Mouse (Mus musculus): ENCODE results near the gene Syt14. TPM values are rescaled to one million over a fixed set of nuclear protein-coding genes. Genes with fewer than 3 reads are reported as not detected.
A peak's percentile ranks its signal among the peaks of the same experiment; 100 is the strongest.

Syt14 gene
- total RNA-seq, 2 experiments from 2014 or later = 0.05 to 0.15 TPM

DNA sequence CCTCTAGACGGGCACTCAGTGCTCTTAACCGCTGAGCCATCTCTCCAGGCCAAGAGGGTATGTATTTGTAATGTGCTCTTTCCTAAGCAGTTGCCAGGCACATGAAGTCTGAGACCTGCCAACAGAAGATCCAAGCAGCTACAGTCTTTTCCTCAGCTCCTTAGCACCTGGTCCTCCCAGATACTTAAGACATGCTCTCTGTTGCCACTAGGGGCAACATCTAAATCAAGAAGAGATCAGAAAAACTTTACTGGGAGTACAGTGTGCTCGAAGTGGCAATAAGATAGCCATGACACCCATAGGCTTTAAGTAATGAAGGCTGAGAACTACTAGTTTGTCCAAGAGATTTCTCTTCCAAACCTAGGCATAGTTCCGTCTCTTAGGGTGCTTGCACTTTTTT is 155.4 kb downstream of the Syt14 start:
- intact Hi-C loops (cut with DNase I) = no loop called here
- DNase-seq = no peak

DNA sequence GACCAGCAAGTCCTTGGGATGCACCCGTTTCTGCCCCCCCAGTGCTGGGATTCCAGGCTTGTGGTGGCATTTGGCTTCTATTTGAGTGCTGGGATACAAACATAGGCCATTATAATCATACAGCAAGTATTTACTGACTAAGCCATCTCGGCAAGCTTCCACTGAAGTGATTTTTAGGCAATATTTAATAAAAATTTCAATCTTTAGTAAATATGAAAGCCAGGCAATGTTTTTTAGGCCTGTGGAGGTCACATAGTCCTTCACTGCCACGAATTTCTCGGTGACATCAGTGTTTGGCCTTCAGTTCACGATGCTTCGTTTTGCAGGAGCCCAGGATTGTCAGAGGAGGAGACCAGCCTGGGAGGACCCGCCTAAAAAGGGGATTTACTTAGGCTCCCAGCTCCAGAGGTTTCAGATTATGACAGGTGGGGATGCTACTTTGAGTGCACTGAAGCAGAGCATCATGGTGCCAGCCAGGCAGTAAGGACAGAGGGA is 156.4 kb downstream of the Syt14 start:
- DNase-seq = no peak
- intact Hi-C loops (cut with DNase I) = no loop called here

DNA sequence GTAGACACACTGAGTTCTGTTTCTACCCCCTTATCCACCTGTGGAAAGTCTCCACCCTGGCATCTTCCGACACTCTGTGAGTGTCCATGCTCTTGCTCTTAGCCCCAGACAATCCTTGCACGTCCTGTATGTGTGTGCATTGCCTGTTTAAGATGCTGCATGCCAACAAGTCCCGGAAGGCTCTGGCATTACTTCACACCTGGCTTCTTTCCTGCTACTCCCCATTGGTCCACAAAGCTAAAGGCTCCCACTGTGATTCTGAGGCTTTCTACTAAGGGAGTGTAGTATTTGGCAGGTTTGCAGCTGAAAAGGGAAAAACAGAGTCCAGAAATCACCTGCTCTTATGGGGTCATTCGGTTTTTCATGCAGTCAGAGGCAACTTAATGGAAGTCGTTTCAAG is 162.7 kb downstream of the Syt14 start:
- no peak for DNase-seq
- intact Hi-C loops (cut with DNase I) = no loop called here

DNA sequence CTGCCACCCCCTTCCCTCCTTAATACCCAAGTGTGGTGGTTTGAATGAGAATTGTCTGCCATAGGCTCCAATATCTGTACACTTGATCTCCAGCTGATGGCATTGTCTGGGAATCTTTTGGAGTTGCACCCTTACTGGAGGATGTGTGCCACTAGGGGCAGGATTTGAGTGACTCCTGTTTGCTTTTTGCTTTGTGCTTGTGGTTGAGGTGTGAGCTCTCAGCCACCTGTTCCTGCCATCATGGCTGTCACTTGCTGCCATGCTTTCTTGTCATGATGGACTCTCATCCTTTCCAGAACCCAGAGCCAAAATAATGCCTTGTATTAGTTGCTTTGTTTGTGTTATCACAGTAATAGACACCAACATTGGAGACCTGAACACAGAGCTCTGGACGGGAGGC is 165.8 kb downstream of the Syt14 start:
- no peak for DNase-seq
- intact Hi-C loops (cut with DNase I) = no loop called here

DNA sequence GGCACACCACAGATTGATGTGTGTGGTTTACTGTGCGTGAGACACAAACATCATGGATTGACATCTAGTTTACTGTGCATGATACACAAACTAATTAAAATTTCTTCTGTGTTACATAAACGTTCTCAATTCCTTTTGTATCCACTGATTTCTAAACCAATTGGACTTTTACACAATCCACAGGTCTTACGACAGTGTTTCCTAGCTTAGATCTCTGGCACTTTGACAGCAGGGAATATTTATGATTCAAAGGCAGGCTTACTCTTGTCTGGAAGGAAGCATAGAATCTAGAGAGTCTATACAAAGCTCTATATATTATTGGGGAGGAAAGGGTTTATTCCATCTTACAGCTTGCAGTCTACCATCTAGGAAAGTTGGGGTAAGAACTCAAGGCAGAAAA is 171.1 kb downstream of the Syt14 start:
- intact Hi-C loops (cut with DNase I) = no loop called here

DNA sequence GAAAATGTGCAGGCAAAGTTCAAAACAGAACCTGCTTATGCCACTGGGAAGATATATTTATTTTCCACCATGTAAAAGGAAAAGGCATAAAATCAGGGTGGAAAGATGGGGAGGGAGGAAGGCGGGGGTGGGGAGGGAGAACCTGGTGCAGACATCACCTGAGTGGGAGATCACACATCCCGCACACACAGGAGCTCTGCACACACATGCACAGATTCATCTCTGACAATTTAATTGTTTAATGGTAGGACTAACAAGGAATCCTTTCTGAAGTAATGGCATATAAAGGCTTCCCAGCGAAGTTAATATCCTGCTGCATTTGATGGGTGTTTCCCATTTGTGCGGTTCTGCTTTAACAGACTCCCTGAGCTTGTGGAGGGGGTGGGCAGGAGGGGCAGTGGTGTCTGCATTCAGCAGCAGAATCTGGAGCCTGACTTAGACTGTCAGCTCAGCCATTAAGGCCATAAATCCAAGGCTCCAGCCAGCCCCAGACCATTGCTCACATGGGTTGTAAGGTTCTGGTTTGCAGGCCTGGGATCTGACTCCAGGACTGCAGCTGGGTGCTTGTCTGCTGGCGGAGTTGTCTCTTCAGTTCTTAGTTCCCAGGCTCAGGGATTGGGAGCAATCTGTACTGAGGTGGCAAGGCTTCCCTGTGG is 174.1 kb downstream of the Syt14 start:
- intact Hi-C loops (cut with DNase I) = no loop called here
- no peak for DNase-seq

More for the DNA sequence above, 171.1 kb downstream of the Syt14 start:
- no peak for DNase-seq

DNA sequence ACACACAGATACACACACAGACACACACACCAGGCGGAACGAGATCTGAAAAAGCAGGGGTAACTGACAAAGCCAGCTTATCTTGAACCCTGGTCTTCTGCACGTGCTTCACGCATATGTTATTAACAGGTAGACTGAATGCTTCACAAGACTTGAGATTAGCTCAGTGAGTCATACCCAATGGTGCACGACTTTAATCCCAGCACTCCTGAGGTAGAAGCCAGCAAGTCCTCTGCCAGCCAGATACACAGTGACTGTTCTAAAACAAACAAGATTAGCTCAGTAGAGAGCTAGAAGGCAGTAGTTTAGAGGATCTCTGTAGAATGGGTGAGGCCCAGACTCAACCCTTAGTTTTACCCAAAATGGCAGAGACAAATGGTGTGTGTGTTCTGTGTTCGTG is 175.3 kb downstream of the Syt14 start:
- intact Hi-C loops (cut with DNase I) = no loop called here
- DNase-seq = no peak

DNA sequence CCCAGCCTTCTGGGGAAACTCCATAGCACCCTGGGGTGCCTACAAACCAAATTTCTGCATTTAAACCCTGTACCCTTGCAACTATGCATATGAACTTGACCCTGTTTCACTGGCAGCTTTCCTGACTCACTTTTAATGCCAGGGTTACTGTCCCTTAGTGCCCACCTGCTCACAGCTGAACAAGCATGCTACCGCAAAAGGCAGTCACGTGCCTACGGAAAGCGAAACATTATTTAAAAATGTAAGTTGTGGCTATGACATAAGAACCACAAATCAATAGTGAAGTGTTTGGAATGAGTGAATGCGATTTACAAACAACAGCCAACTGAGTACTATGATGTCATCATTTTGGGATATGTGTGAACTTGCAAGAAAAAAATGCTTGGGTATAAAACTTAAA is 178.0 kb downstream of the Syt14 start:
- no peak for DNase-seq
- intact Hi-C loops (cut with DNase I) = no loop called here

DNA sequence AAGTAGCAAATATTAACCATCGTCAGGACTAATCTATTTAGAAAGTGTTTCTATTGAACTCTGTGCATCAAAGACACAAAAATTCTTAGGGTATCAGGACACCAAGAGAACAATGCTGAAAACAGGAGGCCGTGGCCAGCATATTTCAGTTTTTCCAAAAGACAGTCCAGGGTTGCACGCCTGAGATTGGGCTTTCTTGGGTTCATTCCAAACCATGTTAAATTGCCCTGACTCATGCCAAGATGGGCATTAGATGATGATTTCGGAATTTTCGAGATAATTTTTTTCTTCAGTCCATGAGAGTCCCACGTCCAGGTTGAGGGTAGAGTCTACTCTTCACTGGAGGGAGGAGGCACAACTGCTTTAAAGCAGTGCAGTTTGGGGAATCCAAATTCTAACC is 178.6 kb downstream of the Syt14 start:
- intact Hi-C loops (cut with DNase I) = no loop called here

DNA sequence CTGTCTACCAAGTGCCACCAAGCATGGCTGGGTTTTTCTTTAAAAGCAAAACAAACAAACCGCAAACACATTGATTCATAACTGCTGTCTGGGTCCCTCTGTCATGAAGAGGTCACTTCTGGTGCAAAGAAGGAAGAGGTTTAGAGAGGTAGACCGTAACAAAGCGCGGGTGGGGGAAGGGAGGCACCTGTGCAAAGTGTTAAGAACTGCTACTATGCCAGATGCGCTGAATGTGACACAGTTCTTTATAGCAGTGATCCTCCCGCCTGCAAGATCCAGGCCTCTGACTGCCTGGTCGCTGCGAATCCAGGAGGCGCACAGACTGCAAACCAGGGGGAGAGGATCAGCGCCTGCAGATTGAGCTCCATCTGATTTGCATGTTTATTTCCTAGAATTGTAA is 179.2 kb downstream of the Syt14 start:
- DNase-seq = no peak
- intact Hi-C loops (cut with DNase I) = no loop called here

More for the DNA sequence above, 178.6 kb downstream of the Syt14 start:
- no peak for DNase-seq

DNA sequence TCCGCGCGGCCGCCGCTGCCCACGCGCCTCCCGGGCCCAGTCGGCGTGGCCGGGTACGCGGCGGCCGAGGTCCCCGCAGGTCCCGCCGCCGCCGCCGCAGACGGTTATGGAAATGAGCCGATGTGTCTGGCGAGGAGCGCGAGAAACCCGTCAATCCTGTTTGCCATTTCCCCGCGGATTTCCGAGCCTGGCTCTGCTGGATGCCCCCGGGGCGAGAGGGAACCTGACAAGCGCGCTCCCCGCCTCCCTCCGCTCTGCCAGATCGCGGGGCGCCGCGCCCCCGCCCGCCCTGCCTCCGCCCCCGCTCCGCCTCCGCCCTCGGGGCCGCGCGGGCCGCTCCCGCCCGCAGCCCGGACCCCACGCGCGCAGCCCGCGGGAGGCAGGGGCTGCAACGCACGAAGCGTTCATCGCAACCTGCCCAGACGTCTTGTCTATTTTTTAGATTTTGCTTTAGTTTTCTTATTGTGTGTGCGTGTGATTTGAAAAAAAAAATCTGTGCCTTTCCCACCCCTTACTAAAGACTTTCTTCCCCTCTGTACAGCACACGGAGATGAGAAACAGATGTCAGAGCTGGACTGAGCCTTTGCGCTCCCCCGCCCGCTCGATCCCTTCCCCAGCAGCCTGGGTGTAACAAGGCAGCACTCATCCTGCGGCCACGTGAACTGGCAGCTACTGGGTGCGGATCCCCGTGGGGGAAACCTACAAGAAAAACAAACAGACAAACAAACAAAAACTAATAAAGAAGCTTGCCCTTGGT is 179.9 kb downstream of the Syt14 start, which contains the start of gene Sertad4:
Gene Sertad4 (minus strand): TSS at position 283 of the 757 bp plus-strand sequence.
- peak; percentile 47 to 61 for DNase-seq
- intact Hi-C loops (cut with DNase I) = loop anchor here (2.0 kb wide), 1 partner anchor 49 kb away; no protein-coding TSS in a partner anchor

DNA sequence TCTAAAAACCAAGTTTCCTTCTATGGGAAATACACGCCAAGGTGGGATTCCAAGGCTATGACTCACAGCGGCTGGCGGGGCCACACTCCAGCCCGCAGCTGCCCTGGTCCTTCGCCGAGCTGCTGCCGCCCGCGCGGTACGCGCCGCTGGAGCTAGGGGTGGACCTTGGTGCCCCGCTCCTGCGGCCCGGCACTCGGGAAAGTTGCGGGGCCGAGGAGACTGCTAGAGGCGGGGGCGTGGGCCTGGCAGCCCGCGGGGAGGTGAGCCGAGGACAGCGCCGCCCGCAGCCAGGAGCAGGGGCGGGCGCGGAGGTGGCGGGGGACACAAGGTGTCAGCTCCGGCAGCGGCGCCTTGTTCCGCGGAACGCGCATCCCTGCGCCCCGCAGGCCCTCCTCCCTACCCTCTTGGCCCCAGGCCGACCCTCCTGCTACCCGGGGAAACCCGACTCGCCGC is 180.7 kb downstream of the Syt14 start:
- intact Hi-C loops (cut with DNase I) = loop anchor here (2.0 kb wide), 1 partner anchor 48 kb away; no protein-coding TSS in a partner anchor
- DNase-seq = peak; percentile 43 to 57

DNA sequence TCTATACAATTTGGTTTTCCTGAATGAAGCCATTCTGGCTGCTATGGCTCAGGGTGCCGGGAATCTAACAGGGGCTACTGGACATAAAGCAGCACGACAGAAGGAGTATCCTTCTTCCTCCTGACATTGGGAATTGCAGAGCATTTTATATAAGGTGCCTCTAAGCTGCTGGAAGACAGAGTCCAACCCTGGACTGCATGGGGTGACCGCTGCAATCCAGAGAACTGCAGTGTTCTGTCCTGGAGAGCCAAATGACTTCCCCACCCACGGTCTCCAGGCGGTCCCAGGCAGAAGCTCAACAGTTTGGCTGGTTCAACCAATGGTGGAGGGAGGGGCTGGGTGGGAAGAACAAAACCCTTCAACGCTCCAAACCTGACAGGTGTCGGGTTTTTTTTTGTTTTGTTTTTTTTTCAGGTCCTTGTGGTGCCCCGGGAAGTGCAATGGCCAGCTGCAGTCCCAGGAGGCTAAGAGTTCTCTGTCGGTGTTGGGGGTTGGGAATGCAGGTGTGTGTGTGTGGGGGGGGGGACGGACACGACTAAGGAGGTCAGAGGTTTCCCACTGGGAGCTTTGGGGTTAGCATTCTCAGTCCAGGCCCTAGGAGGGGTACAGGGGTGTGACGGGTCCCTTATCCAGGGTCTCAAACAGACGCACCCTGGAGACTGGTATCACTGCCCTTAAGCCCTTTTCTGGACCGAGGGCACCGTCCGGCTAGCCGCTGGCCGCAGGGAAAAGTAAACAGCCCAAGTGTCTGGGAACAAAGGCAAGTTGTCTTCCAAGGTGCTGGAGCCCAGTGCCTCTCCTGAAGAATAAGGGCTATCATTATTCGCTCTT is 181.4 kb downstream of the Syt14 start:
- intact Hi-C loops (cut with DNase I) = loop anchor here (2.0 kb wide), 1 partner anchor 47 kb away; no protein-coding TSS in a partner anchor
- no peak for DNase-seq

DNA sequence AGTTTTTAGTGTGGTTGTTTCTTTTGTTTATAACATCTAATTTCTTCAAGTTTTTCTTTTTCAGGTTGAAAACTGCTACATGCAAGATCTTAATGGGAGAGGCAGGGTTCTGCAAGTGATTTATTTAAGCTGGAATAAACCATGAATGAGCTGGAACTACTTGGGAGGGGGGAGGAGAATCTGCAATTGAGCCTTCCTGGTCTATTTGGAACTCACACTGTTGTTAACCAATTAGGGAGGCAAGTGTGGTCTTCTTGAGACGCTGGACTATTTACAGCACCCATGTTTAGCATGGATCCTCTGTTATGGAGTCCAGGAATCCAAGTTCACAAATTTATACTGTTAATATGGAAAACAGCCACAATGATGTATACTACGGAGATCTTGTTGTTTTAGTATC is 182.1 kb downstream of the Syt14 start:
- intact Hi-C loops (cut with DNase I) = no loop called here
- DNase-seq = no peak

DNA sequence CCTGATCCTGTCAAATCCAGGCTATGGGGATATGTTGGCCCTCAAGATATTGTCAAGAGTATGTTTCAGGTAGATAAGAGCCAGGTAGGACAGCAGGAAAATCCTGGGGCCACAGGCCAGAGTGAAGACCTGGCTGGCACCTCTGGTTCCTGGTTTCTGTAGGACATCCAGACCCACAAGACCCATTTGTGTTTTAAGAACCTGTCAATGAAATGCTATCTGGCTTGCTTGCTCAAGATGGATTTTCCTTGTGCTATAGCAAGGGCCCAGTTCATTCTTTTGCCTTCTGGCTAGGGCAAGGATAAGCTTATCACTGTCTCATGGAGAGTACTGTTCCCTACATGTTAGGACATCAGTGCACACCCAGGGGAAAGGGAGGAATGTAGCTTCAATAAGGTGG is 183.5 kb downstream of the Syt14 start:
- intact Hi-C loops (cut with DNase I) = no loop called here
- DNase-seq = no peak

DNA sequence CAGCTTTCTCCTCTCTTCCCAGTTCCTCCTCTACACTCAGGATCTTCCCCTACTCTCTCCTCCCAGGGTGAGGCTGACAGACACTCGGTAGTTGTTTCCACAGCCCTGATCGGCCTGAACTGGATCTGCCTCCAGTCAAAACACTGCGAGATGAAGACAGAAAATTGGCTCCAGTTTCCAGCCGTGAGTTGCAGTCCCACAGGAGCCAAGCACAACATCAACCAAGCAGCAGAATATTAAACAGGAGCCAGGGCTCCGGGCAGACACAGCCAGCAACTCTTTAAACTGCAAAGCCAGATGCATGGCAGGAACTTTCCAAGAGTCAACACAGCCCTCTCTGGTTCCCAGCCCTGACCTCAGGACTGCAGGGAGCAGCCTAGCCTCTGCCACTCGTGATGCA is 183.9 kb downstream of the Syt14 start:
- peak; percentile 38 to 42 for DNase-seq
- intact Hi-C loops (cut with DNase I) = no loop called here

DNA sequence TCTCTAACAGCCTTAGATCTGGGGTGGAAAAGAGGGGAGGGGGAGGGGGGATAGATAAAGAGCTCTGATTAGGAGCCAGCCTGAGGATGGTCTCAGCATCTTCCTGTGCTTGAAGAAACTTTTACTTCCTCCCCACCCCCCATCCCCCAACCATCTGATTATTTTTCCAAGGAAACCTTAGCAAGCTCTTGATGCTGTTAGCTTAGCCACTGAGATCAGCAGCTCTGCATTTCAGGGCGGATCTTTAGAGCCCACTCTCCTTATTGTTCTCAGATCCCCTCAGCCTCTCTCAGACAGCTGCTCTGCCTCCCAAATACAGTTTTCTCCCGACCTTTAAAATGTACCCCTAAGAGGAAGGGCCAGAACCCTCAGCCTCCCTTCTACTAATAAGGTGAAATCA is 184.4 kb downstream of the Syt14 start:
- no peak for DNase-seq
- intact Hi-C loops (cut with DNase I) = no loop called here

DNA sequence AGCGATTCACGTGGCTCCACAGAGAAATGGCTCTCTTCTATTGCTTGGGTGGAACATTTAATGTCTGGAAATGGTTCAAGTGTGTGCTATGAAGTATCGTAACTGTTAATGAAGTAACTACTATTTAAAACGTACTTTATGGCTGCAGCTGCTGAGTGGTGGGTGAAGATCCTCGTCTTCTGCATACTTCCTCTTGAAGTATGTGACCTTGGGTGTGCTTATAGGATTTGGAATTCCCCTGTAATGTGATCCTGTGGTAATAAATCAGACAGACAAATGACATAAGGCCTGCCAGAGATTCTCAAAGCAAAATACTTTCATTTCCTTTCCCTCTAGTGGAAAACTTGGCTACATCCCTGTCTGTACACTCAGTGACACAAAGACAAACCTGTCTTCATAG is 186.0 kb downstream of the Syt14 start:
- intact Hi-C loops (cut with DNase I) = no loop called here
- DNase-seq = no peak

DNA sequence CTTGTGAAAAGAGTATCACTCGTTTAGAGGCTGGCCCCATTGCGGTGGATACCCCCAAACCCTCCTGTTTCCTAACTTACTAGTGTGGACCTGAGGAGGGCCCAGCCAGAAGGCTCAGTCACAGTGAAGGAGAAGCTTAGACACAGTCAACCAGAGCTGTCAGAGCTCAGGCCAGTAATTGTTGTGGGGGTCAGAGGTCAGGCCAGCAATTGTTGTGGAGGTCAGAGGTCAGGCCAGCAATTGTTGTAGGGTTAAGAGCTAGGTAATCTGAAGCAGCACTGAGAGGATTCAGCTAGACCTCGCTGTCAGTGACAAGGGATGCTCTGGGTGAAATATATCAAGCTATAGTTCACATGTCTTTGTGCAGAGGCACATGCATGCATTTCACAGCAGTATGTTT is 188.3 kb downstream of the Syt14 start:
- intact Hi-C loops (cut with DNase I) = no loop called here
- no peak for DNase-seq
